Mouse (Mus musculus) liver, postnatal 0 days (tissue): ENCODE measurements at regions not wholly inside any gene's neighbourhood (a gene's known extent, or its start where the extent isn't known, plus 50 kb on each side); places are given as distances from the start of the nearest gene placed in this dataset.

Experiments used
- ATAC-seq: fragments of 200-750 bp; cut with Nextera tagmentation; 2 replicates; pipeline ENCODE4 v1.8.0; 2017; ENCODE audit warnings: mild to moderate bottlenecking, moderate library complexity
- DNase-seq: peaks from one replicate; pipeline ENCODE4 v3.0.0-alpha.2; 2016
- H3K27ac ChIP-seq: fragments of 300-500 bp; sonication (generic); 2 replicates; pipeline ENCODE4 v1.5.1; 2014; ENCODE audit warnings: antibody characterized with exemption, moderate library complexity, mild to moderate bottlenecking, low read depth
- H3K27me3 ChIP-seq: fragments of 300-500 bp; sonication (generic); 2 replicates; pipeline ENCODE4 v1.6.1; 2014; ENCODE audit warnings: low read length, control low read depth, mixed read lengths; ENCODE audit not compliant: insufficient read depth
- H3K36me3 ChIP-seq: fragments of 300-500 bp; sonication (generic); replicated peaks from 2 replicates; pipeline ENCODE4 v1.6.1; 2014; ENCODE audit warnings: mild to moderate bottlenecking, control low read depth, low read length, moderate library complexity, mixed read lengths; ENCODE audit not compliant: insufficient read depth
- H3K4me1 ChIP-seq: fragments of 300-500 bp; sonication (generic); 2 replicates; pipeline ENCODE4 v1.6.1; 2014; ENCODE audit warnings: antibody characterized with exemption, mild to moderate bottlenecking, control low read depth; ENCODE audit not compliant: insufficient read depth
- H3K4me2 ChIP-seq: fragments of 300-500 bp; sonication (generic); 2 replicates; pipeline ENCODE4 v1.6.1; 2014; ENCODE audit warnings: low read depth, mild to moderate bottlenecking, low read length, moderate library complexity, mixed read lengths
- H3K4me3 ChIP-seq: fragments of 300-500 bp; sonication (generic); 2 replicates; pipeline ENCODE4 v1.5.1; 2014; ENCODE audit warnings: low read depth, low read length
- H3K9ac ChIP-seq: fragments of 300-500 bp; sonication (generic); replicated peaks from 2 replicates; pipeline ENCODE4 v1.6.1; 2014; ENCODE audit warnings: mild to moderate bottlenecking, moderate library complexity
- H3K9me3 ChIP-seq: fragments of 300-500 bp; sonication (generic); 2 replicates; pipeline ENCODE4 v1.6.1; 2016; ENCODE audit warnings: mild to moderate bottlenecking, control low read depth, low read length, mixed read lengths
- CTCF ChIP-seq: sonication (generic); IDR thresholded peaks from 2 replicates; pipeline ENCODE4 v1.5.1; 2016; ENCODE audit warnings: antibody characterized with exemption, low read depth
- EP300 ChIP-seq: IDR thresholded peaks from 2 replicates; pipeline ENCODE4 v1.6.1; 2016; ENCODE audit warnings: antibody characterized with exemption, low read depth, mild to moderate bottlenecking
- WGBS: fragments of 180-500 bp; shearing (Covaris S2); extraction: QIAGEN DNeasy Blood & Tissue Kit; methylation state at CpG from one replicate; pipeline ENCODE4 v1.1.7; 2014; ENCODE audit not compliant: insufficient replicate concordance; 5-methylcytosine and 5-hydroxymethylcytosine counted together

DNA sequence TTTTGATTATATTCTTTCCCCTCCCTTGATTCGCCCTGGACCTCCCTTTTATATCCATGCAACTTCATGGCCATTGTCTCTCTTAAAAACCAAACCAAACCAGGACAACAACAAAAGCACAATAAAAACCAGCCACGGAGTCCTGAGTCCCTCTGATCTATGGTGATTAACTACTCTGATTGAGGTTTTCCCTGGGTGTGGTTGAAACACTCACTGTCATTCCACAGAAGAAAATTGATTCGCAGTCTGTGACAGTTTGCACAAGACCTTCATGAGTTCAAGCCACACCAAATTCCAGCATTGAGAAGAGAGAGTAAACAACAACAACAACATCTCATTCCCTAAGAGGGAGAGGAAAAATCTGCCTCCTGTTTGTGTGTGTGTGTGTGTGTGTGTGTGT, 56.1 kb upstream of the Acsl3 start:
- 36% methylated on average over 3 of the region's 3 CpGs for WGBS
- Histone ChIP-seq H3K4me2 (no peak overlapping the region), H3K4me1 (no peaks in the 10 kb centered on the region), H3K36me3 (no peaks in the 10 kb centered on the region), H3K27me3 (no peaks in the 10 kb centered on the region), H3K9me3 (no peaks in the 10 kb centered on the region), H3K9ac (no peak overlapping the region), H3K4me3 (no peak overlapping the region), H3K27ac (no peak overlapping the region)
- TF ChIP-seq CTCF: no peak
- TF ChIP-seq EP300: no peak
- ATAC-seq: no peak
- no peak for DNase-seq

DNA sequence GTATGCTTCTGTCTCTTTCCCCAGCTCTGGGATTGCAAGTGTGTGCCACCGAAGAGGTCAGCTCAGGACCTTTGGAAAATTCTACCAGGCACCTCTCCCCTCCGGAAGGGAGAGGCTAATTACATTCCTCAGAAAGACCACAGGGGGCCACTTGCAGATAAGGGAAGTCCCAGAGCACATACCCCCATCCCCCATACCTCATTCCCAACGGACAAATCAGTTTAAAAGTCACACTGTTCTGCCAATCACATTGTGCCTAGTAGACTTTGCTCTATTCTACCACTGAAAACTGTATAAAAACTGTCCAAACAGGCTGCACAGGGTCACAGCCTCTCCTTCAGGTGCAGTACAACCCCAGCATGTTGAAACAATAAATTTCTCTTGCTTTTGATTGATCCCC, 55.6 kb upstream of the Acsl3 start:
- TF ChIP-seq CTCF: no peak
- H3K27me3 ChIP-seq: no peaks in the 10 kb centered on the region
- no peaks in the 10 kb centered on the region for H3K9me3 ChIP-seq
- no peak overlapping the region for H3K27ac ChIP-seq
- H3K4me2 ChIP-seq: no peak overlapping the region
- no peak for DNase-seq
- no peak overlapping the region for H3K4me3 ChIP-seq
- peak; percentile 19; the same call in 1 of the 2 replicates for ATAC-seq
- 10% methylated on average over 3 of the region's 3 CpGs for WGBS
- H3K9ac ChIP-seq: no peak overlapping the region
- no peaks in the 10 kb centered on the region for H3K36me3 ChIP-seq
- no peaks in the 10 kb centered on the region for H3K4me1 ChIP-seq

DNA sequence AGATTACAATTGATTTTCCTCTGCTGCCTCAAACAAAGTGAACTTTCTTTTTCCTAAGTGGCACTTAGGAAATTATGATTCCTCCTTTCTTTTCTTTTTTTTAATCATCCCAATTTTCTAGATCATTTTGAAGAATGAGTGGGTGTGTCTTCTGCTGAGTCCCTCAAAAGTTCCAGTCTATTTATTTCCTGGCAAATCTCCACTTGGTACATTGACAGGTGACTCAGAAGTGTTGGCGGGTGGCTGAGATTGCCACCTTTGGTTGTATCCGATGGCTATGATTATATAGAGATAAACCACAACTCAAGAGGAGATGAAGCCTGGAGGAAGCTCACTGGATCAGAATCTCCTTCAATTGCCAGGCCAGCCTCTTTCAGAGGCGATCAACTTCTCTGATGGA, 54.7 kb upstream of the Acsl3 start:
- H3K27ac ChIP-seq: no peak overlapping the region
- no peak for ATAC-seq
- H3K9me3 ChIP-seq: no peaks in the 10 kb centered on the region

DNA sequence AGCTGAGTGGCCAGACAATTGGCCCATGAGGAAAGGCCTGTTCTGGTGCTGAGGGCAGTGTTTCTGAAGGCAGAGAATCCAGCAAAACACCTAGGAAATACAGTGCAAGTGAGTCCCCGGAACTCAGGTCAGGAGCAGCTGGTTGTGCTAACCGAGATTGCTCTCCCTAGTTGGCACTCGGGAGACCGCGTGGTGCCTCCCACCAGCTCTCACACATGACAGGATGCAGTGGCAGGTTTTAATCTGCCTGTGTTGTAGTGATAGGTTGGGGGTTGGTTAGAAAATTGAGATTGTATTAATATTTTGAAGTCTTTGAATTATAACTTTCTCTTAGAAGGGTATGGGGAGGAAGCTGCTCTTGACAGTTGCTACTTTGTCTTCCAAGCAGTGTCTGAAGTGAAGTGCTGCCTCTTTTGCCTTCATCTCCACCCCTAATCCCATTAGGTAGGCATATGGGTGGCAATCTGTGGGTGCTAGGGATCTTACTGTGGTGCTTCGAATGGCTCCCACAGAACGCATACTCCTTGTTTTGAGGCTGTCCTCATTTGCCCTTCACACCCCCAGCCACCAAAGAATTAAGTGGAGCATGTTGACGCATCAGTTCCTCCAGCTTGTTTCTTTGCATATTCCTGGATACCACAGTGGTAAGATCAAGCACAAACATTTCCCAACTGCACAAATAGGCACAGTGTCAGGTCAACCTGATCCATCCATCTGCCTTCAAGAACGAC, 52.6 kb upstream of the Acsl3 start:
- Histone ChIP-seq H3K27me3 (no peaks in the 10 kb centered on the region), H3K4me2 (no peak overlapping the region), H3K4me1 (no peaks in the 10 kb centered on the region), H3K9me3 (no peaks in the 10 kb centered on the region), H3K4me3 (no peak overlapping the region), H3K9ac (no peak overlapping the region), H3K27ac (no peak overlapping the region), H3K36me3 (no peaks in the 10 kb centered on the region)
- DNase-seq (no peak), ATAC-seq (no peak)
- TF ChIP-seq EP300 (no peak), CTCF (no peak)
- 68% methylated on average over 9 of the region's 9 CpGs for WGBS

More for the DNA sequence above, 54.7 kb upstream of the Acsl3 start:
- Histone ChIP-seq H3K36me3 (no peaks in the 10 kb centered on the region), H3K27me3 (no peaks in the 10 kb centered on the region), H3K4me2 (no peak overlapping the region), H3K4me1 (no peaks in the 10 kb centered on the region), H3K4me3 (no peak overlapping the region), H3K9ac (no peak overlapping the region)
- 83% methylated on average over 3 of the region's 3 CpGs for WGBS
- no peak for DNase-seq
- TF ChIP-seq EP300: no peak
- TF ChIP-seq CTCF: no peak
